Mouse (Mus musculus) liver, postnatal 0 days (tissue): Measurements from ENCODE around the gene Sorbs1.

Experiments used
- CTCF ChIP-seq: sonication (generic); IDR thresholded peaks from 2 replicates; pipeline ENCODE4 v1.5.1; 2016; ENCODE audit warnings: antibody characterized with exemption, low read depth
- EP300 ChIP-seq: IDR thresholded peaks from 2 replicates; pipeline ENCODE4 v1.6.1; 2016; ENCODE audit warnings: antibody characterized with exemption, low read depth, mild to moderate bottlenecking

GRCm38 (mm10) chr19:40415725-40416124 is 97.9 kb downstream of the Sorbs1 start:
- TF ChIP-seq CTCF, result no peak
- no peak for TF ChIP-seq EP300
